In genomic region chr2:152397680-152398435, GRCm38 (mm10) we compare ENCODE assay signal across 8 mouse cellular contexts. TPM values are rescaled to one million over a fixed set of nuclear protein-coding genes. Genes with fewer than 3 reads are reported as not detected.
A peak's percentile ranks its signal among the peaks of the same experiment; 100 is the strongest.
DNase-seq lines count a peak whose midpoint lies in the region; ATAC-seq lines count a peak whose summit lies in the region.

Gene Sox12 (minus strand): TSS chr2:152398063.

- peak within 1 kb of the TSS; percentile 93 for H3K9ac ChIP-seq in forebrain, embryonic 11.5 days (ENCODE audit: low read length)
- peak within 1 kb of the TSS; percentile 94 for H3K9ac ChIP-seq in heart, embryonic 15.5 days
- peak within 1 kb of the TSS; percentile 87 for H3K9ac ChIP-seq in liver, embryonic 13.5 days
- H3K9ac ChIP-seq in stomach, embryonic 14.5 days (replicated peaks; ENCODE audit: low read depth, low read length), result peak within 1 kb of the TSS; percentile 97

- H3K4me1 ChIP-seq in forebrain, embryonic 11.5 days (replicated peaks; ENCODE audit: control insufficient read depth, insufficient read depth, low read length), result peaks cover 13% of the 10 kb centered on the region
- peaks cover 41% of the 10 kb centered on the region for H3K4me1 ChIP-seq in heart, embryonic 15.5 days (replicated peaks)
- peaks cover 61% of the 10 kb centered on the region for H3K4me1 ChIP-seq in liver, embryonic 13.5 days (replicated peaks)
- peaks cover 23% of the 10 kb centered on the region for H3K4me1 ChIP-seq in stomach, embryonic 14.5 days (ENCODE audit: control insufficient read depth, insufficient read depth, low read length)

- WGBS in forebrain, embryonic 11.5 days, result 1% methylated on average over 57 of the region's 104 CpGs
- under 1% methylated on average over 101 of the region's 104 CpGs for WGBS in heart, embryonic 15.5 days
- WGBS in liver, embryonic 13.5 days (ENCODE audit: insufficient replicate concordance), result under 1% methylated on average over 95 of the region's 104 CpGs
- WGBS in stomach, embryonic 14.5 days, result under 1% methylated on average over 80 of the region's 104 CpGs

- H3K36me3 ChIP-seq in forebrain, embryonic 11.5 days (ENCODE audit: control insufficient read depth, insufficient read depth, low read length), result no peaks in the 10 kb centered on the region; the same call in 1 of the 2 replicates
- H3K36me3 ChIP-seq in heart, embryonic 15.5 days, result 0 out of 2 replicates have a peak, but pooled peaks cover 4% of the 10 kb centered on the region
- no peaks in the 10 kb centered on the region for H3K36me3 ChIP-seq in liver, embryonic 13.5 days
- peaks cover 3% of the 10 kb centered on the region for H3K36me3 ChIP-seq in stomach, embryonic 14.5 days (ENCODE audit: control insufficient read depth, insufficient read depth, low read length)

- no peaks in the 10 kb centered on the region for H3K9me3 ChIP-seq in forebrain, embryonic 11.5 days (ENCODE audit: control insufficient read depth, low read length)
- no peaks in the 10 kb centered on the region for H3K9me3 ChIP-seq in heart, embryonic 15.5 days (replicated peaks)
- H3K9me3 ChIP-seq in liver, embryonic 13.5 days (replicated peaks), result no peaks in the 10 kb centered on the region
- no peaks in the 10 kb centered on the region for H3K9me3 ChIP-seq in stomach, embryonic 14.5 days (ENCODE audit: control insufficient read depth, low read depth, low read length)

- H3K27me3 ChIP-seq in forebrain, embryonic 11.5 days (ENCODE audit: control insufficient read depth, insufficient read depth, low read length), result no peaks in the 10 kb centered on the region
- no peaks in the 10 kb centered on the region for H3K27me3 ChIP-seq in heart, embryonic 15.5 days
- no peaks in the 10 kb centered on the region for H3K27me3 ChIP-seq in liver, embryonic 13.5 days
- no peaks in the 10 kb centered on the region for H3K27me3 ChIP-seq in stomach, embryonic 14.5 days (ENCODE audit: control insufficient read depth, insufficient read depth, low read length)

- H3K4me2 ChIP-seq in forebrain, embryonic 11.5 days (ENCODE audit: low read depth, low read length, severe bottlenecking), result peak within 1 kb of the TSS; percentile 62
- H3K4me2 ChIP-seq in heart, embryonic 15.5 days, result peak within 1 kb of the TSS; percentile 89
- peak within 1 kb of the TSS; percentile 100 for H3K4me2 ChIP-seq in liver, embryonic 13.5 days
- H3K4me2 ChIP-seq in stomach, embryonic 14.5 days (replicated peaks; ENCODE audit: low read depth, low read length), result peak within 1 kb of the TSS; percentile 94

- H3K27ac ChIP-seq in forebrain, embryonic 11.5 days (ENCODE audit: low read depth, low read length), result peak within 1 kb of the TSS; percentile 98
- H3K27ac ChIP-seq in heart, embryonic 15.5 days, result peak within 1 kb of the TSS; percentile 100
- peak within 1 kb of the TSS; percentile 95 for H3K27ac ChIP-seq in liver, embryonic 13.5 days
- H3K27ac ChIP-seq in stomach, embryonic 14.5 days (ENCODE audit: low read length), result peak within 1 kb of the TSS; percentile 100

- DNase-seq in CD8-positive naive resting alpha-beta T cell, adult 2 months (ENCODE audit: low read depth in 2 of 2, low spot score in 2 of 2), result peak; percentile 85 to 94
- peak; percentile 92 for DNase-seq in c-Kit-positive CD71-negative TER-119-negative erythroid progenitor cells, embryonic 14.5 days (ENCODE audit: low read depth)
- peak; percentile 99 for DNase-seq in forebrain, embryonic 11.5 days (ENCODE audit: low spot score)
- DNase-seq in kidney, postnatal 14 days, result peak; percentile 98
- peak; percentile 88 for DNase-seq in liver, embryonic 13.5 days
- peak; percentile 88 to 93 for DNase-seq in natural killer cell, adult 2 months (ENCODE audit: low spot score in 2 of 2)

- H3K4me3 ChIP-seq in forebrain, embryonic 11.5 days (ENCODE audit: low read depth, low read length), result peak within 1 kb of the TSS; percentile 93
- H3K4me3 ChIP-seq in heart, embryonic 15.5 days, result peak within 1 kb of the TSS; percentile 87
- peak within 1 kb of the TSS; percentile 82 for H3K4me3 ChIP-seq in liver, embryonic 13.5 days (replicated peaks)
- H3K4me3 ChIP-seq in stomach, embryonic 14.5 days (ENCODE audit: low read depth, low read length), result peak within 1 kb of the TSS; percentile 88

- peak; percentile 67 for ATAC-seq in forebrain, embryonic 11.5 days (replicated peaks; ENCODE audit: low FRiP score)
- ATAC-seq in heart, embryonic 15.5 days (replicated peaks; ENCODE audit: insufficient number of reproducible peaks, insufficient read depth, low FRiP score, low read depth), result peak; percentile 68
- ATAC-seq in liver, embryonic 13.5 days (ENCODE audit: low read depth), result peak; percentile 51
- ATAC-seq in stomach, embryonic 14.5 days (ENCODE audit: insufficient number of reproducible peaks, insufficient read depth, low FRiP score, low read depth), result peak; percentile 64

RNA-seq across cellular contexts. Expression of gene Sox12, which starts in this region (rescaled TPM):
- 20.4 and 22.9 TPM in 2 replicates for polyA plus RNA-seq in forebrain, embryonic 11.5 days (2014; fragmentation: Nextera tagmentation; extraction: Ambion mirVana)
- 6.5 and 7.0 TPM in 2 replicates for polyA plus RNA-seq in heart, embryonic 15.5 days (2015; fragmentation: Nextera tagmentation; extraction: Ambion mirVana)
- 1.6 TPM in 2 replicates for polyA plus RNA-seq in liver, embryonic 13.5 days (2015; fragmentation: Nextera tagmentation; extraction: Ambion mirVana)
- polyA plus RNA-seq in stomach, embryonic 14.5 days (2014; fragmentation: Nextera tagmentation; extraction: Ambion mirVana), result 13.6 and 15.7 TPM in 2 replicates

Comparison
In these comparisons a context has a peak if more than half of its experiments do, and no peak if none do; other contexts are left out.
1. Peak in every context shown above with its lines: DNase-seq, ATAC-seq, H3K4me3 ChIP-seq and H3K27ac ChIP-seq.